Mouse (Mus musculus) lung, adult 2 months (tissue): ENCODE results near the gene Tmem198.

Source experiments
- CTCF ChIP-seq: fragments of 200-500 bp; IDR thresholded peaks from 2 replicates; pipeline ENCODE4 v1.5.1; 2011; ENCODE audit warnings: mild to moderate bottlenecking, low read length, control low read depth; ENCODE audit not compliant: insufficient read depth
- POLR2A ChIP-seq: fragments of 200-500 bp; IDR thresholded peaks from 2 replicates; pipeline ENCODE4 v1.6.1; 2011; ENCODE audit warnings: low read depth, mild to moderate bottlenecking, control low read depth, low read length, borderline replicate concordance; ENCODE audit errors: extremely low read depth

DNA sequence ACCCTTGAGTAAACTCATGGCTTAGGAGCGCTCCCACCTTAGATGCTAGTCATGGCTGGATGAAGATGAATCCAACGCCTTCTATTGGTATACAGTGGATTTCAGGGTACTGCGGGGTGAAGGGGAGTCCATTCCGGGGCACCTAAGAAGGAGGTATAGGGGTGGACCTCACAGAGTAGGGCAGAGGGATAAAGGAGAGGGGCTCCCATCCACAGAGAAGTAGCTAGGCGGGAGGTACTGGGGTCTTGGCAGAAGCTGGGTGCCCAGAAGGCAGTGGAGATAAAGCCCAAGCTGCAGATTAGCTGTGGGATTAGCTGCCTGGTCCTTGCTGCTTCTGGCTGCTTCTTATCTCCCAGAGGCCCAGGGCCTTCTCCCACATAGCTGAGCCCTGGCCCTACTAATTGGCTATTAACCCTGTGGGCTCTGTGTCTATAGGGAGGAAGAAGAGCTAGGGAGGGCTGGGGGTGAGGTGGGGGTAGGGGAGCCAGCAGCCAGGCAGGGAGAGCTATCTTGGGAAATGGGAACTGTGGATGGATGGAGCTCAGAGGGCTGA, 15.6 kb upstream of the Tmem198 start:
- no peak for TF ChIP-seq POLR2A
- no peak for TF ChIP-seq CTCF
